Comparison of ENCODE assay signal across 22 mouse cellular contexts in genomic region chr11:110488301-110488700, GRCm38 (mm10).
DNase-seq lines count a peak whose midpoint lies in the region.
"Had no signal": no experiment of that assay in that cellular context is flagged by ENCODE, and none has a peak within 500 bp of the region (broad histone marks: within the 10 kb centered on the region; RNA-seq: fewer than 3 reads in every experiment).

No protein-coding gene starts in this region.

- H3K9me3 ChIP-seq in heart, embryonic 10.5 days: no peaks in the 10 kb centered on the region
- H3K9me3 ChIP-seq: embryonic facial prominence, embryonic 12.5 days had no signal

- no peak overlapping the region for H3K27ac ChIP-seq in heart, embryonic 10.5 days
- H3K27ac ChIP-seq: embryonic facial prominence, embryonic 10.5 days; embryonic facial prominence, embryonic 12.5 days; forebrain, embryonic 13.5 days had no signal

- intact Hi-C loops in heart, postnatal 10 days (cut with DNase I): no loop called here

- H3K27me3 ChIP-seq in heart, embryonic 10.5 days (ENCODE audit: insufficient read depth, poor library complexity, severe bottlenecking): no peaks in the 10 kb centered on the region
- H3K27me3 ChIP-seq: CH12.LX; embryonic facial prominence, embryonic 12.5 days; forebrain, embryonic 13.5 days; Patski had no signal

- 93% methylated on average over 7 of the region's 7 CpGs for WGBS in heart, embryonic 10.5 days

- DNase-seq in gastrocnemius, adult 18-20 months (ENCODE audit: low spot score): peak; percentile 65
- no peak for DNase-seq in gastrocnemius, postnatal 4 days (ENCODE audit: low spot score in 2 of 2)
- peak; percentile 53 for DNase-seq in gastrocnemius, postnatal 25 days
- no peak for DNase-seq in gastrocnemius, adult 8-10 months (ENCODE audit: low spot score in 2 of 2)
- peak; percentile 30 for DNase-seq in heart, embryonic 10.5 days (ENCODE audit: low spot score)
- DNase-seq in heart, postnatal 10 days: no peak
- peak; percentile 69 for DNase-seq in skeletal muscle tissue, adult 2 months (ENCODE audit: low read depth, low spot score)
- DNase-seq: adrenal gland, adult 8-10 months; adrenal gland, postnatal 14 days; adrenal gland, postnatal 36 days; B cell, adult 2 months; cerebellum, adult 11-12 months; cerebellum, adult 2 months; cerebellum, adult 9-10 months; cerebellum, postnatal 10 days; cerebellum, postnatal 25 days had no signal

- H3K4me1 ChIP-seq in heart, embryonic 10.5 days: no peaks in the 10 kb centered on the region
- H3K4me1 ChIP-seq: embryonic facial prominence, embryonic 10.5 days; embryonic facial prominence, embryonic 12.5 days; forebrain, embryonic 13.5 days had no signal

- no peak overlapping the region for H3K4me3 ChIP-seq in heart, embryonic 10.5 days
- H3K4me3 ChIP-seq: embryonic facial prominence, embryonic 10.5 days; embryonic facial prominence, embryonic 12.5 days; forebrain, embryonic 13.5 days had no signal

- H3K36me3 ChIP-seq in heart, embryonic 10.5 days: peaks cover 22% of the 10 kb centered on the region
- H3K36me3 ChIP-seq: G1E had no signal

Comparison
In these comparisons a context has a peak if more than half of its experiments do, and no peak if none do; other contexts are left out.
1. DNase-seq: peak in gastrocnemius, adult 18-20 months (single experiment), gastrocnemius, postnatal 25 days (single experiment), heart, embryonic 10.5 days (single experiment) and skeletal muscle tissue, adult 2 months (single experiment); none in gastrocnemius, postnatal 4 days (0 of 2), gastrocnemius, adult 8-10 months (0 of 2) and heart, postnatal 10 days (0 of 2).